In the genomic region with DNA sequence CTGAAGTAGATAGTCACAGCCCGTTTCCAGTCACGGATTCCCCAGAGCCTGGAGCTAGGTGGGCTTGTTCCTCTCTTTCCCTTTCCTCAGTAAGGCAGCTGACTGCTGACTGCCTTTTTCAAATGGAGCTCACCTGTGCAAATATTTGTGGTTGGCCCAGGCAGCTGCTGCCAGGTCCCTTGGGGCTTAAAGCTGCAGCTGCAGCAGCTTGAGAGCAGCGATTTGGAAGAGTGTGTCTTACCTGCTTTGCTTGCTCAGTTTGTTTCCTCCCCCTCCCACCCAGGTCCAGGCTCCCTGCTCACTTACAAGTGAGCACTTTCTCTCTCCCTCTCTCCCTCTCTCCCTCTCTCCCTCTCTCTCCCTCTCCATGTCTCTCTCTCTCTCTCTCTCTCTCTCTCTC, we compare ENCODE assay signal across 1 mouse cellular context.
A peak's percentile ranks its signal among the peaks of the same experiment; 100 is the strongest.
TF ChIP-seq lines count a peak whose summit lies in the region.

No protein-coding gene starts in this region.

TF ChIP-seq in CH12.LX, 34 proteins besides CTCF, POLR2A, EP300 and RAD21:
- TF ChIP-seq UBTF (IDR thresholded peaks at IDR 0.05; ENCODE audit: low read depth, low read length): peak; percentile 53; the same call in 1 of the 2 replicates
- no peak for TF ChIP-seq MAFK (IDR thresholded peaks at IDR 0.05; ENCODE audit: insufficient replicate concordance, low read length)
- TF ChIP-seq ELF1 (IDR thresholded peaks at IDR 0.05; ENCODE audit: low read depth, low read length): no peak
- no peak for TF ChIP-seq ZC3H11A (IDR thresholded peaks at IDR 0.05; ENCODE audit: low read depth, low read length)
- no peak for TF ChIP-seq CHD1 (IDR thresholded peaks at IDR 0.05; ENCODE audit: low read depth, low read length)
- TF ChIP-seq TCF12 (IDR thresholded peaks at IDR 0.05; ENCODE audit: low read depth, low read length): peak; percentile 71; the same call in 1 of the 2 replicates
- no peak for TF ChIP-seq USF2 (conservative IDR thresholded peaks at IDR 0.05; ENCODE audit: low read depth, low read length)
- no peak for TF ChIP-seq SIN3A (IDR thresholded peaks at IDR 0.05; ENCODE audit: low read length)
- TF ChIP-seq MEF2A (IDR thresholded peaks at IDR 0.05; ENCODE audit: borderline replicate concordance, low read depth, low read length): no peak
- 0 out of 2 replicates have a peak, but pooled peaks have one; percentile 17 for TF ChIP-seq BHLHE40 (IDR thresholded peaks at IDR 0.05; ENCODE audit: low read depth, low read length)
- no peak for TF ChIP-seq NRF1 (IDR thresholded peaks at IDR 0.05; ENCODE audit: low read depth, low read length)
- no peak for TF ChIP-seq HCFC1 (IDR thresholded peaks at IDR 0.05; ENCODE audit: low read depth, low read length)
- no peak for TF ChIP-seq JUN (IDR thresholded peaks at IDR 0.05; ENCODE audit: insufficient read depth, low read depth, low read length)
- TF ChIP-seq JUND (conservative IDR thresholded peaks at IDR 0.05; ENCODE audit: low read depth, low read length): no peak
- no peak for TF ChIP-seq MXI1 (IDR thresholded peaks at IDR 0.05; ENCODE audit: low read depth, low read length)
- no peak for TF ChIP-seq ZKSCAN1 (IDR thresholded peaks at IDR 0.05; ENCODE audit: borderline replicate concordance, low read depth, low read length)
- TF ChIP-seq CHD2 (IDR thresholded peaks at IDR 0.05; ENCODE audit: low read length): no peak
- no peak for TF ChIP-seq ETS1 (conservative IDR thresholded peaks at IDR 0.05; ENCODE audit: low read depth, low read length)
- TF ChIP-seq ZNF384 (IDR thresholded peaks at IDR 0.05; ENCODE audit: low read depth, low read length): no peak
- no peak for TF ChIP-seq SMC3 (IDR thresholded peaks at IDR 0.05; ENCODE audit: low read depth, low read length)
- TF ChIP-seq POLR2AphosphoS2 (IDR thresholded peaks at IDR 0.05; ENCODE audit: low read depth, low read length): no peak
- no peak for TF ChIP-seq MYC (IDR thresholded peaks at IDR 0.05; ENCODE audit: low read depth, low read length)
- no peak for TF ChIP-seq NELFE (IDR thresholded peaks at IDR 0.05; ENCODE audit: low read depth, low read length)
- peak; percentile 66; the same call in 1 of the 2 replicates for TF ChIP-seq TBP (conservative IDR thresholded peaks at IDR 0.05; ENCODE audit: low read depth, low read length)
